Mouse (Mus musculus): Measurements from ENCODE around the gene Etv3.

DNA sequence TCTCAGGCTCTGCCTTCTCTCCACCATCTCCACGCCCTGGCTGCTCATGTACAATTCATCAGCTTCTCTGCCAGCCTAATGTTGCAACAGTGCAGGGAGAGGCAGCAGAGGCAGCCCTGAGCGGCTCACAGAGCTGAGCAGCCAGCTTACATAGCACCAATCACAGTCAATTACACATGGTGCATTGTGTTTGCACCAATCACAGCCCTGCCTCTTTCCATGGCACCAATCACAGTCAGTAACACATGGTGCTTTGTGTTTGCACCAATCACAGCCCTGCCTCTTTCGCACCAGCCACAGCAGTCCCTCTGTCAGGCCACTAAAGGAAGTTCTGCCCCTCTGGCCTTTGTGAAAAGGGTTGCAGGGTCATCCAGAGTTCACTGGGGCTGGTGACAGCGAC lies 40.9 kb downstream of the Etv3 start:
- TF ChIP-seq GATA1 (IDR thresholded peaks at IDR 0.05; ENCODE audit: borderline replicate concordance, low read length) (no peak), CTCF (IDR thresholded peaks at IDR 0.05; ENCODE audit: low read depth, low read length) (no peak)
